Mouse (Mus musculus): ENCODE results near the gene Gm8247.
"Not testable (repeated sequence)": the region's sequence is repeated elsewhere in the genome, so short reads cannot be mapped to it uniquely, and the experiment has no call there.

The Gm8247 gene

GRCm38 (mm10) chr14:44582853-44583252 lies at the start of gene Gm8247:
Gm8247 (plus strand) TSS chr14:44583153.
- DNase-seq = not testable (repeated sequence)

- not testable (repeated sequence) for DNase-seq
Observed at GRCm38 (mm10) chr14:44547961-44548360, 35.0 kb upstream of the Gm8247 start.

GRCm38 (mm10) chr14:44591765-44592164 lies 8.8 kb downstream of the Gm8247 start:
- not testable (repeated sequence) for DNase-seq

- DNase-seq = not testable (repeated sequence)
Observed at GRCm38 (mm10) chr14:44627737-44628136, 44.8 kb downstream of the Gm8247 start, which contains the start of gene Gm5624. Gm5624 (minus strand) TSS chr14:44627938.

Measured in cerebellum, postnatal 25 days (tissue).